Mouse (Mus musculus) testis, adult 2 months (tissue): Measurements from ENCODE around the gene Plin5. TPM values are rescaled to one million over a fixed set of nuclear protein-coding genes. Genes with fewer than 3 reads are reported as not detected.

ENCODE experiments used
- H3K27ac ChIP-seq: fragments of 200-500 bp; 2 replicates; pipeline ENCODE4 v1.5.1; 2012; ENCODE audit warnings: low read depth, low read length; ENCODE audit not compliant: control insufficient read depth, insufficient read depth
- H3K27me3 ChIP-seq: fragments of 200-500 bp; 2 replicates; pipeline ENCODE4 v1.6.1; 2012; ENCODE audit warnings: mild to moderate bottlenecking, low read length, moderate library complexity; ENCODE audit not compliant: control insufficient read depth, insufficient read depth
- H3K36me3 ChIP-seq: fragments of 200-500 bp; 2 replicates; pipeline ENCODE4 v1.6.1; 2012; ENCODE audit warnings: mild to moderate bottlenecking, low read length; ENCODE audit not compliant: control insufficient read depth, insufficient read depth
- H3K4me1 ChIP-seq: fragments of 200-500 bp; 2 replicates; pipeline ENCODE4 v1.6.1; 2012; ENCODE audit warnings: low read length; ENCODE audit not compliant: control insufficient read depth, insufficient read depth
- H3K4me3 ChIP-seq: fragments of 200-500 bp; 2 replicates; pipeline ENCODE4 v1.5.1; 2012; ENCODE audit warnings: low read depth, mild to moderate bottlenecking, low read length, moderate library complexity, mixed read lengths; ENCODE audit not compliant: control insufficient read depth
- CTCF ChIP-seq: fragments of 200-500 bp; IDR thresholded peaks from 2 replicates; pipeline ENCODE4 v1.5.1; 2012; ENCODE audit warnings: low read depth, mild to moderate bottlenecking, inconsistent platforms, low read length, moderate library complexity; ENCODE audit not compliant: control insufficient read depth, insufficient read depth, insufficient replicate concordance
- POLR2A ChIP-seq: fragments of 200-500 bp; IDR thresholded peaks from 2 replicates; pipeline ENCODE4 v1.6.1; 2012; ENCODE audit warnings: low read depth, mild to moderate bottlenecking, inconsistent platforms, low read length, moderate library complexity; ENCODE audit not compliant: control insufficient read depth
- polyA plus RNA-seq: library from polyadenylated mRNA; depleted of rRNA; stranded (reverse); fragments of >200 nt; gene quantifications from 2 replicates; pipeline ENCODE4 v1.2.3, GENCODE M21; 2012

Plin5 gene
- polyA plus RNA-seq, 1 experiment, result 1.7 TPM

GRCm38 (mm10) chr17:56149897-56150296 lies 32.5 kb upstream of the Plin5 start:
- no peak for TF ChIP-seq CTCF
- TF ChIP-seq POLR2A, result no peak
- Histone ChIP-seq H3K27ac (no peak overlapping the region), H3K36me3 (no peaks in the 10 kb centered on the region), H3K27me3 (no peaks in the 10 kb centered on the region), H3K4me1 (peaks cover 4% of the 10 kb centered on the region), H3K4me3 (no peak overlapping the region)

- peak overlapping the region; percentile 8; the same call in 1 of the 2 replicates for H3K4me3 ChIP-seq
- H3K27me3 ChIP-seq, result no peaks in the 10 kb centered on the region
- no peaks in the 10 kb centered on the region for H3K36me3 ChIP-seq
- TF ChIP-seq CTCF (no peak), POLR2A (no peak)
- H3K4me1 ChIP-seq, result peaks cover 4% of the 10 kb centered on the region
- no peak overlapping the region for H3K27ac ChIP-seq
These were observed 31.6 kb upstream of the Plin5 start for GRCm38 (mm10) chr17:56148790-56149618.

- Histone ChIP-seq H3K27ac (no peak overlapping the region), H3K27me3 (no peaks in the 10 kb centered on the region), H3K36me3 (no peaks in the 10 kb centered on the region), H3K4me1 (peaks cover 4% of the 10 kb centered on the region), H3K4me3 (no peak overlapping the region)
- TF ChIP-seq CTCF (no peak), POLR2A (no peak)
These were observed 30.9 kb upstream of the Plin5 start for GRCm38 (mm10) chr17:56148280-56148679.

- TF ChIP-seq CTCF (no peak), POLR2A (no peak)
- no peaks in the 10 kb centered on the region for H3K36me3 ChIP-seq
- H3K4me1 ChIP-seq, result peaks cover 4% of the 10 kb centered on the region
- no peaks in the 10 kb centered on the region for H3K27me3 ChIP-seq
- H3K4me3 ChIP-seq, result no peak overlapping the region
- H3K27ac ChIP-seq, result no peak overlapping the region
These were observed 30.0 kb upstream of the Plin5 start for GRCm38 (mm10) chr17:56147420-56147819.

GRCm38 (mm10) chr17:56146131-56146530 lies 28.7 kb upstream of the Plin5 start:
- Histone ChIP-seq H3K27ac (no peak overlapping the region), H3K4me1 (peaks cover 10% of the 10 kb centered on the region), H3K36me3 (no peaks in the 10 kb centered on the region), H3K4me3 (no peak overlapping the region), H3K27me3 (no peaks in the 10 kb centered on the region)
- no peak for TF ChIP-seq CTCF
- no peak for TF ChIP-seq POLR2A

DNA sequence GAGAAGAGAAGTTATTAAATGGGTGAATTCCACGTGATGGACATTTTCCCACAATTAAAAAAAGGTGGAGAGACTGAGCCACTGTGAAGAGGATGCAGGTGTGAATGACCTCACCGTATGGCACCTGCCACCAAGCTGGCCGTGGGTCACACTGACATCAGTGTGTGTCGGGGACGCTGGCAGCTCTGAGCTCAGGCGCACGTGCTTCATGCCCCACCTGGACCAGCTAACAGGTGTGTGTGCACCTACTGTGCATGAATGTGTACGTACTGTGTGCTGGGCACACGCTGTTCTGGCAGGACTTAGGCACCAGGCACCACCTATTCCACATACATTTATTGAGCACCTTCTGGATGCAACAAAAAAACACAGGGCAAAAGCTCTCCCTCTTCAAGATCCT lies 27.1 kb upstream of the Plin5 start:
- H3K36me3 ChIP-seq, result no peaks in the 10 kb centered on the region
- H3K27me3 ChIP-seq, result no peaks in the 10 kb centered on the region; the same call in 1 of the 2 replicates
- H3K27ac ChIP-seq, result no peak overlapping the region
- H3K4me1 ChIP-seq, result peaks cover 17% of the 10 kb centered on the region
- TF ChIP-seq POLR2A, result no peak
- TF ChIP-seq CTCF, result no peak
- no peak overlapping the region for H3K4me3 ChIP-seq

DNA sequence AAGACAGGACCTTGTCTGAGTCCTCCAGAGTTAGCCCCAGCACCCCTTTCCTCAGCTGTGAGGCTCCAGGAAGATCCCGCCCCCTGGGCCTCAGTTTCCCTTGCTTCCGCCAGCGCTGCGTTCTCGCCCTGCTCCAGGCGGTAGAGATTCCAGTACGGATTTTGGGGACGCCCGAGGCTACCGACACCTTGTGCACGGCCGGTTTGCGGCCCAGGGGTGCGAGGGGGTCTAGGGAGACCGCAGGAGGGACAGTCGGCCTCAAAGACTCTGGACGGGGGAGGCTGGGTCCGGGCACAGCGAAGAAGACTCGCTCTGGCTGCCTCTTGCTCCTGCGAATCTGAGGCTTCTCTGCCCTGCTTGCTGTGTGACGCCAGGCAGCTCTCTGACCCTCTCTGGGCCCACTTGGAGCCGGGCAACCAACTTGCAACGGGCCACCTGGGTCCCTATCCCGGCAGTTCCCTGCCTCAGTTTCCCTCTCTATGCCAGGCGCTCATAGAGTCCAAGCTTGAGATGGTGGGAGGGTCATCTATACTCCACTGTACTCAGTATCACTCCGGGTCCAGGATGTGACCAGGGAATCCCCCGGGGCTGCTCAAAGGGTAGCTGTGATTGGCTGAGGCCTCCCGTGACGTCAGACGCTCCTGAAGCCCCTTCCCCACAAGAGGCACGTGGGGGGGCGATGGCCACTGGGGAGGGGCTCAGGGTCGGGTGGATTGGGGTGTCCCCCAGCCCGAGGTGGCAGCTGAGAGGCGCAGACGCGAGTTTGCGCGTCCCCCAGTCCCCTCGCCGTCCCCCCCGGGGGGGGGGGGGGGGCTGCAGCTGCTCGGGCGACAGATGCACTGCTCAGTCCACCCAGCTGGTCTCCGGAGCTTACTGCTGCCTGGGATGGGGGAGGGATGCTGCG lies 24.6 kb upstream of the Plin5 start:
- peak overlapping the region; percentile 35 for H3K4me3 ChIP-seq
- TF ChIP-seq POLR2A, result no peak
- H3K27me3 ChIP-seq, result no peaks in the 10 kb centered on the region; the same call in 1 of the 2 replicates
- H3K4me1 ChIP-seq, result peaks cover 24% of the 10 kb centered on the region
- H3K27ac ChIP-seq, result no peak overlapping the region
- H3K36me3 ChIP-seq, result no peaks in the 10 kb centered on the region
